Mouse (Mus musculus): ENCODE measurements around the gene Lrtm1.

Gene Lrtm1

GRCm38 (mm10) chr14:29038246-29038645 is 20.2 kb downstream of the Lrtm1 start:
- DNase-seq: no peak

GRCm38 (mm10) chr14:29040606-29041364 is 22.8 kb downstream of the Lrtm1 start:
- DNase-seq: no peak

DNA sequence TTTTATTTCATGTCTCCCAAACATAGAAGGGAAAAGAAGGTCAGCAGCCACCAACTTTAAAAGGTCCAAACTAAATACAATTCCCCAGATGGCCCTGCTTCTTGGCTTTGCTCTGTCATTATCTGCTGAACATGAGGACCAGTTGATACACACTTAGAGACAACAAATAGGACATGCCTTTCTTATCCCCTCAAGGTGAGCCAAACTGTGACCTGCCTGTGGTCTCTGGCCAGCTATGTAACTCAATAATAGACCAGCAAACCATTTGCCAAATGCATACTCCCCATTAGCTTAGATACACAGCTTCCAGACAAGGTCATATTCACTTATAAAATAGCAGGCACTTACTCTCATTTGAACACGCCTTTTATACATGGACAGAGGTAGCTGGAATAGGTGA is 23.5 kb downstream of the Lrtm1 start:
- no peak for DNase-seq

DNA sequence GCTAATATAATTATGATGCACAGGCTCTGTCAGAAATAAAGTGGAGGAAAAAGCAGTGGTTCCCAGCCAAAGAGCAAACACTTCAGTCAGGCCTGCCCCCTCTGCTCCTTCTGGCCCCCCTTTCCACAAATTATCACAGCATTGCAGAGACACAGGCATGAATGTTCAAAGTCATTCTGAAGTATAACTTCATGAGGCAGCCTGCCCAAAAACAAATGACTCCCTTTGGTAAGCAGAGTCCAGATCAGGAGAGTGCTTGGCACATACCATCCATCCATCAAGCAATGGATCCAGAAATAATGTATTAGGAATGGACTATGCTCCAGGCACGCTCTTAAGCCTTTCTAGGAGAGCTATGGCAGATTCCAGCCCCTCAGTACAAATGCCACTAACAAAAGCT is 24.3 kb downstream of the Lrtm1 start:
- DNase-seq: no peak

DNA sequence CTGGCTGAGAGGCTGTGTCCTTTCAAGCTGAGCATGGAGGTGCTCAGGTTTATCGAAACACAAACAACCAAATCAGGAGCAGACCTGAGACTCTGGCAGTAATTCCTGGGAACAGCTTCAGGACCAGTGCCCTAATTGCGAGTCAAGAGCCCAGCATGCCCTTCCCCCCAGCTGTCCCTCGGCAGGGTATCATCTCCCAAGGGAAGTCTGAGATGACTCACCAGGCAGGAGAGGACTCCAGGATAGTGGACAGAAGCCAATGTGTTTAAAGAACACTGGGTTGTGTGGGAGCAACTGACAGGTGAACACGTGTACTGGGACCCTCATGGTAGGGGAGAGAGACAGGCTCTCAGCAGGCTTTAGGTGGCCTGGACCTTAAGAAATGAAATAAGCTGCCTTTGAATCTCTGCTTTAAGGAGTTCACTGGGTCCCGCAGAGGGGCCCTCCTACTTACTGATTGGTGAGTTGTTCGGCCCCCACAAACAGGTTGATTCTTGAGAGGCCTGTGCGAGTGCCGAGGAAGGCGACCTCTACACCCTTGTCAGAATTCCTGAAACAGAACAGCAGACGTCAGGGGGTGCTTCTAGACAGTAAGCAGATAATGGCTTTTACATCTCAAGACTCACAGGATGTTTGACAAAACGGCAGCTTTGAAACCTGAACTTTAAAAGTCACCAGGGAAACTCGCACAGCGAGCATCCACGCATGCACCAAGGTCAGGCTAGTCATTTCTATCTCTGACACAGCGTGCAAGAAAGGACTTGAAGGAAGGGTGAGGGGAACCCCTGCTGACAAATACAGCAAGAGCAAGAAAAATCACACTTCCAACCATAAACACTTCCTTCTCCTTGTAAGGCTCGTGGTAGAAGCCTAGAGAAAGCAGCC is 34.2 kb downstream of the Lrtm1 start:
- DNase-seq: no peak

DNA sequence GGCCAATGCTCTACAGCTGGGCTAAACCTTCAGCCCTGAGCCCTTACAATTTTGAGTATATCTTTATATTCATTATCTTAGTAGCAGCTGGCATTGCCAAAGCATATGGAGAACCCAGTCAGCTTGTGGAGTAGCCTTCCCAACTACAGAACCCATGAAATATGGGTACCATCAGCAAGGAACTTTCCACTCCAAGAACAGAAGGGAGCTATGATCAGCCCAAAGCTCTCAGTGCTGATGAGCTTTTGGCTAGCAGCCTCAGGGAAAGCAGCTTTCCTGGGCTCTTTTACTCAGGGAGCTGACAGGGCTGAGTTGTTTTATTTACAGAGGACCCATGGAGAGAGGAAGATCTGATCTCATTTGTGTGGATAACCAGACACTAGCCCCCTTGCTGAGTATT is 42.7 kb downstream of the Lrtm1 start:
- no peak for DNase-seq

DNA sequence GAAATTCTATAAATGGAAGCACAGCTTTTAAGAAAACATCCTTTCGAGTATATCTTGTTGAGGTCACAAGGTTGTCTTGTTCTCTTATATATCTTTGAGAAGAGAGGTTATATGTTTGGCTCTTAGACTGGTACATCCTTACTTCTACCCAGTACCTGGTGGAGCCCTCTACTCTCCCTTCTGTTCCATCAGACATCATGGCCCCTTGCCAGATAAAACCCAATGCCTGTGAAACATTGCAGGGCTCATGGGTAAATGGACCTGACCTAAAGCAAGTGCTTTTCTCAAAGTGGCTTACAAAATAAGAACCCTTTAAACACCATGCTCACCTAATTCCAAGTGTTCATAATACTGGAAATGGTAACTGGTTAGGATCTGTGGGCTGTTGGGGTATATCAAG is 43.5 kb downstream of the Lrtm1 start:
- DNase-seq: no peak

- no peak for DNase-seq
Observed at GRCm38 (mm10) chr14:29062676-29063075, 44.7 kb downstream of the Lrtm1 start.

DNA sequence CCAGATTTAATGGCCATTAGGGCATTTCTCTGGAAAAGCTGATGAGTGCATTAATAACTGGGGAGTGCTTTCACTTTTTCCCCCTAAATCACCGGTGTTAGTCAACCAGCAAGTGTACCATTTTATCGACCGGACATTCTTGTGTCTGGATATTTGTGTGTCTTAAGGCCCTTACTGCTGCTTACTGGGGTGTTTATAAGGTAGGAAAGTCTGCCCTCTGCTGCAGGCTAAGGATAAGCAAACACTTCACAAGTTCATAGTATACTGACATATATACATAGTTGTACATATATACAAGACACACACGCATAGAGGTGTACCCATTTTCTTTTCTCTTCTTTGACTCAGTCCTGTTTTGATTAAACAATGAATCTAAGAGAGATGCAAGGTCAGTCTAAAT is 55.7 kb downstream of the Lrtm1 start:
- peak; percentile 16 for DNase-seq

- no peak for DNase-seq
Observed at GRCm38 (mm10) chr14:29077418-29077817, 59.4 kb downstream of the Lrtm1 start.

DNA sequence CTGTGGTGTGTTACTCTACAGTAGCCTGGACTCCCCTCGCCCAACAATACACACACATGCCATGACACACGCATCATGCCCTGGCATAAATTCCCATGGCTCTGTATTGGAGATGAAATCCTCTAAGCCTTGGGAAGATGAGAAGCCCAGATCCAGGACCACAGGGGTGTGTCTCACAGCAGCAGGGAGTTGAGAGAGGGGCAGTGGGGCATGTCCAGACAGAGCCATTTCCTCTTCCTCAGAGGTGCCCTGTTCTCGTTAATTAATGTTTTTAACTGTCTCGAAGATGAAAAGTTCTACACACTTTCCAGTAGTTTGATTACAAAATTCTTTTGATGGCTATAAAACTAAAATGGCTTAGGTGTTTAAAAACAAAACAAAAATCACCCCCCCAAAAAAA is 62.2 kb downstream of the Lrtm1 start:
- DNase-seq: no peak

DNA sequence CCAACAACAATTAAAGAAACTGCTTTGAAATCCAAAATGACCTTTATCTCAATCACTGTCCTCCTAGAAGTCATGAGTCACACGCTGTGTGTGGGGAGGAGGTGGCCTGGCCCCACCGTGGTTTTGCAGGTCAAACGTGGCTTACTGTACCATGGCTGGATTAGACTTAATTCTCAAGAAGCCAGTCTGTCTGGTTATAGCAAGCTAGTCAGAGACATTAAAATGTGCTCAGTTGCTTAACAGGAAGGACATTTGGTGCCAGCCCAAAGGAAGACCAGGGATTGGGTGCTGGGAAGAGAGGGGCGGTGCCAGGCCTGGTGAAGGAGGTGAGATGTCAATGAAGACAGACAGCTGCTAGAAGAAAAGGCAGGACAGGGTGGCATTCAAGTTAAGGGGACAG is 62.6 kb downstream of the Lrtm1 start:
- DNase-seq: peak; percentile 23

GRCm38 (mm10) chr14:29082171-29082570 is 64.2 kb downstream of the Lrtm1 start:
- no peak for DNase-seq

Measured in kidney, postnatal 14 days (tissue).